Mouse (Mus musculus) intestine, embryonic 14.5 days (tissue): Measurements from ENCODE around the gene Plekhg3. TPM values are rescaled to one million over a fixed set of nuclear protein-coding genes. Genes with fewer than 3 reads are reported as not detected.

ENCODE experiments used
- ATAC-seq: fragments of 200-750 bp; cut with Nextera tagmentation; replicated peaks from 2 replicates; pipeline ENCODE4 v1.8.0; 2017; ENCODE audit warnings: low read depth, moderate number of reproducible peaks, moderate TSS enrichment, moderate library complexity; ENCODE audit not compliant: low FRiP score, low TSS enrichment
- DNase-seq: peaks from one replicate; pipeline ENCODE4 v3.0.0-alpha.2; 2018; ENCODE audit warnings: low spot score
- H3K27ac ChIP-seq: fragments of 300-500 bp; sonication (generic); 2 replicates; pipeline ENCODE4 v1.5.1; 2014; ENCODE audit warnings: low read depth, mild to moderate bottlenecking, control low read depth
- H3K27me3 ChIP-seq: fragments of 300-500 bp; sonication (generic); replicated peaks from 2 replicates; pipeline ENCODE4 v1.6.1; 2014; ENCODE audit warnings: low read length, control low read depth; ENCODE audit not compliant: control insufficient read depth, insufficient read depth
- H3K36me3 ChIP-seq: fragments of 300-500 bp; sonication (generic); 2 replicates; pipeline ENCODE4 v1.6.1; 2014; ENCODE audit warnings: low read length, control low read depth; ENCODE audit not compliant: control insufficient read depth, insufficient read depth
- H3K4me1 ChIP-seq: fragments of 300-500 bp; sonication (generic); replicated peaks from 2 replicates; pipeline ENCODE4 v1.6.1; 2014; ENCODE audit warnings: low read length, control low read depth, mixed read lengths; ENCODE audit not compliant: control insufficient read depth, insufficient read depth
- H3K4me2 ChIP-seq: fragments of 300-500 bp; sonication (generic); 2 replicates; pipeline ENCODE4 v1.6.1; 2014; ENCODE audit warnings: low read length
- H3K4me3 ChIP-seq: fragments of 300-500 bp; sonication (generic); 2 replicates; pipeline ENCODE4 v1.5.1; 2014; ENCODE audit warnings: low read depth, low read length, control low read depth, mixed read lengths
- H3K9ac ChIP-seq: fragments of 300-500 bp; sonication (generic); 2 replicates; pipeline ENCODE4 v1.6.1; 2014; ENCODE audit warnings: mild to moderate bottlenecking, low read length
- H3K9me3 ChIP-seq: fragments of 300-500 bp; sonication (generic); 2 replicates; pipeline ENCODE4 v1.6.1; 2016; ENCODE audit warnings: low read length, control low read depth; ENCODE audit not compliant: control insufficient read depth
- WGBS: fragments of 180-500 bp; shearing (Covaris S2); extraction: QIAGEN DNeasy Blood & Tissue Kit; methylation state at CpG from one replicate; pipeline ENCODE4 v1.1.7; 2014; 5-methylcytosine and 5-hydroxymethylcytosine counted together
- polyA plus RNA-seq: library from polyadenylated mRNA; unstranded; fragments of >200 nt; fragmentation: Nextera tagmentation; extraction: Ambion mirVana; gene quantifications from 2 replicates; pipeline ENCODE4 v1.2.1, GENCODE M21; 2014

Plekhg3 gene
- polyA plus RNA-seq, 1 experiment from 2014 or later, result 9.5 TPM

DNA sequence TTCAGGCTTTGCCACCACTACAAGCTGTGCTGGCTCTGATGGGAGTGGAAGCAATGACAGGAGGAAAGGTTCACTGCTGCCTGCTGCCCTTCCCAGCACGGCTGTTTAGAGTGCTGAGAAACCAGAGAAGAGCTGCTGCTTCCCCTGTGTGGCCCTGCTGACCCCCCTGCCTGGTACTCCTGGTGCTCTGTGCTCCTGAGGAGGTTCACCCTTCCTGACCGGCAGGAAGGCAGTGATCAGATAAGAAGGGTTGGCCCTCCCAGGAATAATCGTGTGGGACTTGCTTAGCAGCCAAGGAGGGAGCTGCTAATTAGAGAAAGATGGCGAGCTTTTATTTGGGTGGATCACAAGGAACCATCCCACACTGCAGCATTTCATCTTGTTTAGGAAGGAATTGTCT is 15.8 kb upstream of the Plekhg3 start:
- H3K27me3 ChIP-seq, result no peaks in the 10 kb centered on the region
- no peak overlapping the region for H3K4me2 ChIP-seq
- H3K27ac ChIP-seq, result no peak overlapping the region
- H3K9ac ChIP-seq, result no peak overlapping the region
- H3K36me3 ChIP-seq, result no peaks in the 10 kb centered on the region
- H3K4me1 ChIP-seq, result no peaks in the 10 kb centered on the region
- H3K9me3 ChIP-seq, result no peaks in the 10 kb centered on the region
- WGBS, result 23% methylated on average over 4 of the region's 4 CpGs
- ATAC-seq, result no peak
- DNase-seq, result no peak
- H3K4me3 ChIP-seq, result no peak overlapping the region

DNA sequence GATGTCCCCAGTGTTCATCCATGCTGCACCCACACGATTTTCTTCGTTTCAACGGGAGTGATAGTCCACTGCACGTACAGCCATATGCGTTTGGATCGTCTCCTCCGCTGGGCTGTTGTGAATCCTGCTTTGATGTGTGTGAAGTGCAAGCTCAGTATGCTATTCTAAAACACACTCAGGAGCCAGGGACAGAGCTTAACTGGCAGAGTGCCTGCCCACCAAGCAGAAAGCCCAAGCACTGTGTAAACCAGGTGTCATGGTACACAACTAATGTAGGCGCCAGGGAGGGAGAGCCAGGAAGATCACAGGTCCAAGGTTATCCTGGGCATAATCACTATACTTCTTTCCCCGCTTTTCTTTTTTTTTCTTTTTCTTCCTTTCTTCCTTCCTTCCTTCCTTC is 12.7 kb upstream of the Plekhg3 start:
- no peaks in the 10 kb centered on the region for H3K9me3 ChIP-seq
- no peak for DNase-seq
- no peak overlapping the region for H3K4me2 ChIP-seq
- H3K36me3 ChIP-seq, result no peaks in the 10 kb centered on the region
- WGBS, result 86% methylated on average over 9 of the region's 9 CpGs
- no peak overlapping the region for H3K27ac ChIP-seq
- no peaks in the 10 kb centered on the region for H3K27me3 ChIP-seq
- ATAC-seq, result no peak
- H3K4me3 ChIP-seq, result no peak overlapping the region
- H3K9ac ChIP-seq, result no peak overlapping the region
- H3K4me1 ChIP-seq, result no peaks in the 10 kb centered on the region

DNA sequence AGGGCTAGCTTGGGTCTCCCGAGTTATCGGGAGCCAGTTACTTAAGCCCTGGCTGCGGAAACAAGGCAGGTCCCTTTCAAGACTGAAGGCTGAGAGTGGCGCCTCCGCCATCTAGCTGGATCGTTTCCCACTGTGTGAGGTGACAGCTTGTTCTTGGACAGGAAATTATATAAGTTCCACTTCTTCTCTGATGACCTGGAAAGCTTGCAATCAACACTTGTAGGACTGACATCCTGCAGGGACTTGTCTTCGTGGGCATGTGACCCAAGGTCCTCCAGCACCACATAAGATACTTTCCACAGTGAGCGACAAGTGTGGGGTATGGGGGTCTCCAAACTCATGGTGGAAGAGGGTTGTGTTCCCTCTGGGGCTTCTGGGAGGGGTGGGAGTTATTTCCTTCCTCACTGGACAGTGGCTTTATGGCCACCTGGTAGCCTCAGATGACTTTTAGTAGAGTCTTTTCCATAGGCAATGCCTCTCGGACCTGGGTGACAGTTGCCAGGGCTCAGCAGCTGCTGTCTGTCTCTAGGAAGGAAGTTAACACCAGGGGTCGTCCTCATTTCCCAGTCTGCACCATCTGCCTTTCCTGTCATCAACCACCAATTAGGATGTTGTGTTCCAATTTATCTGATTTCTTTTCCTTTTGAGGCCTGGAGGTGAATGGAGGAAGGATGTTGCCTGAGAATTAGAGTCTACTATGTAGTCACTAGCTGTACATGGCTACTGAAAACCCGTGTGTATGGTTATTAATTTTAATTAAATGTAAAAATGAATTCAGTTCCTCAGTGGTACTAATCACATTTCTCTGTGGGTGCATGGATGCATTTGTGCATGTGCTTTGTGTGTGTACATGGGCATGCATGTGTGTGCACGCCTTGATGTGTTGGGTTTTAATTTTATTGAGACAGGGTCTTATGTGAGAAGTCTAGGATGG is 11.5 kb upstream of the Plekhg3 start:
- Histone ChIP-seq H3K4me3 (no peak overlapping the region), H3K9ac (no peak overlapping the region), H3K27me3 (no peaks in the 10 kb centered on the region), H3K4me1 (no peaks in the 10 kb centered on the region), H3K9me3 (no peaks in the 10 kb centered on the region), H3K36me3 (no peaks in the 10 kb centered on the region), H3K27ac (no peak overlapping the region), H3K4me2 (no peak overlapping the region)
- ATAC-seq (no peak), DNase-seq (no peak)
- WGBS, result 79% methylated on average over 12 of the region's 12 CpGs

DNA sequence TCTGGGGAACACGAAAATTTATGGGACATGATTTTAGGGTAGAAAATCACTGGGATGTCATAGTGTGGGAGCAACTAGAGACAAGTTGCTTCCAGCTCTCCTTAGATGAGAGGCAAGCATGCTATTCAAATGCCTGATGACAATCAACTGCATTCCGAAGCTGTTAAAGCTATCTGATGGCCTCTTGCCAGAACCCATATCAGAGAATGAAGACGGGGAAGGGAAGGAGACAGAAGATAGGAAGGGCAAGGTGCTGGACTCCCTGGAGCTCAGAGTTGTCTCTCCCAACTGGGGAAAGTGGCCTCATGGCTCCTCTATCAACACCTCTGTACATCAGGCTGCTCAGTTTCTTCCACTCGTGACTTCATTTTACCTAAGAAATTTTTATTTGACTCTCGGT is 7.0 kb upstream of the Plekhg3 start:
- Histone ChIP-seq H3K4me3 (no peak overlapping the region), H3K4me1 (0 out of 2 replicates have a peak, but pooled peaks cover 6% of the 10 kb centered on the region), H3K9ac (no peak overlapping the region), H3K36me3 (no peaks in the 10 kb centered on the region), H3K4me2 (no peak overlapping the region), H3K27me3 (no peaks in the 10 kb centered on the region), H3K27ac (no peak overlapping the region), H3K9me3 (no peaks in the 10 kb centered on the region)
- DNase-seq (no peak), ATAC-seq (no peak)
- 72% methylated on average over 5 of the region's 5 CpGs for WGBS

DNA sequence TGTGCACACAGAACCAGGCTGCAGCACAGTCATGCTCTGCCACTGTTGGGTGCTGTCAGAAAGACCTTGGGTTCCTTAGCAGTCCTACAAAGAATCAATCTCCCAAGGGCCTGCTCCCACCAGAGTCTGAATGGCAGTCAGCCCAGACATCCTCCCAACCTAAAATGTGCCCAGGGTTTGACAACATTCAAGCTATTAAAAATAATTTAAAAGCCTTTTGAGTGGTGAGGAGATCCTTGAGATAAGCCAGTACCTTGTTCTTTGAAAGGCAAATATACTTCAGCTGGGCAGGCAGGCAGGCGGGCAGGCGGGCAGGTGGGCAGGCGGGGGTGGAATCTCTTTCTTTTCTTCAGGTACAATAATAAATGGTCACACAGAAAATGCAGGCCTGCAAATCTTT is 5.8 kb upstream of the Plekhg3 start:
- DNase-seq (no peak), ATAC-seq (no peak)
- H3K4me1 ChIP-seq, result 0 out of 2 replicates have a peak, but pooled peaks cover 6% of the 10 kb centered on the region

DNA sequence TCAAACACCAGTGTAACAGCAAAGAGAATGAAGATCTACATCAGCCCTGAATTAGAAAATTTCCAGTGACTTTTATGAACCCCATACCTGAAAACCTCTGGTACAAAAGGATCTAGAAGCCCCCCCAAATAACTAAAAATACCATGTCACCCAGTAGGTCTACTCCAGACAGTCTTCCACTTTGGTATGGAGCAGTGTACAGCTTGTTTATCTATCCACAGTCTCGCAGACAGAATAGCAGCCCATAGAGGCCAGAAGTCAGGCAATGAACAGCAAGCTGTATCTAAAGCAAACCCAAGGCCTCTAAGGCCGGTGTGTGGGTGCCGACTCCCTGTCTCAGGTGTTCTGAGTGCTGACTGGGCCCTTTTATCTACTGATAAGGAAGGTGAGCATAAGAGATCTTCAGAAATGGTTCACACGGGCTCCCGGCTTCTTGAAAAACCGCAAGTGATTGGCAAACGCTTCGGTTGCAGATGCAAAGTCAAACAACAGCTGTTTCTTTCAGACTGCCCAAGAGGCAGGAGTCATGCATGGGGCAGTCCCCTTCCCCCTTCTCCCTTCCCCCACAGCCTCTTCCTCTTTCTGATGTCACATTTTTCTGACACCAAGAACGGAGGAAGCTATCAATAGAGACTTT is 3.3 kb upstream of the Plekhg3 start:
- ATAC-seq, result no peak
- no peak overlapping the region for H3K4me3 ChIP-seq
- no peak overlapping the region for H3K4me2 ChIP-seq
- no peak for DNase-seq
- peaks cover 13% of the 10 kb centered on the region for H3K27me3 ChIP-seq
- no peak overlapping the region for H3K9ac ChIP-seq
- H3K27ac ChIP-seq, result 0 out of 2 replicates have a peak overlapping the region, but pooled peaks have one; percentile 16
- no peaks in the 10 kb centered on the region for H3K9me3 ChIP-seq
- H3K4me1 ChIP-seq, result 0 out of 2 replicates have a peak, but pooled peaks cover 7% of the 10 kb centered on the region
- no peaks in the 10 kb centered on the region for H3K36me3 ChIP-seq
- 42% methylated on average over 9 of the region's 9 CpGs for WGBS

More for the DNA sequence above, 5.8 kb upstream of the Plekhg3 start:
- 75% methylated on average over 3 of the region's 3 CpGs for WGBS
- no peak overlapping the region for H3K27ac ChIP-seq
- H3K4me3 ChIP-seq, result no peak overlapping the region
- H3K27me3 ChIP-seq, result no peaks in the 10 kb centered on the region
- no peak overlapping the region for H3K9ac ChIP-seq
- no peaks in the 10 kb centered on the region for H3K36me3 ChIP-seq
- H3K4me2 ChIP-seq, result no peak overlapping the region
- H3K9me3 ChIP-seq, result no peaks in the 10 kb centered on the region

DNA sequence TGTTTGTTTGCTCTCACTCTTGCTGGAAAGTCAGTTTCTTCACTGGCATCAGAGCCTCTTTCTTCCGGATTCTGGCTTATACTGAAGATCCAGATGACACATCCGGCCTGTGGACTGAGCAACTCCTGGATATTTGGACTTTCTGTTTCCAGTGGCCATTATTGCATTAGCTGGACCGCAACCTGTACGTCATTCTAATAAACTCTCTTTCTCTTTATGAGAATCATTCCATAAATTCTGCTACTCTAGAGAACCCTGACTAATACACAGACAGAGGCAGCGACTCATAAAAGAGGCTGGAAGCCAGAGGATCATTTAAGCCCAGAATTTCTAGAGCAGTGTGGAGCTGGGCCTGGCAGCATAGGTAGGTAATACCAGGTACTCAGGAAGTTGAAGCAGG is 1.9 kb upstream of the Plekhg3 start:
- 0 out of 2 replicates have a peak, but pooled peaks cover 8% of the 10 kb centered on the region for H3K4me1 ChIP-seq
- WGBS, result 84% methylated on average over 5 of the region's 5 CpGs
- H3K4me3 ChIP-seq, result no peak overlapping the region
- H3K4me2 ChIP-seq, result no peak overlapping the region
- H3K27ac ChIP-seq, result no peak overlapping the region
- no peaks in the 10 kb centered on the region for H3K36me3 ChIP-seq
- H3K27me3 ChIP-seq, result peaks cover 16% of the 10 kb centered on the region
- DNase-seq (no peak), ATAC-seq (no peak)
- no peak overlapping the region for H3K9ac ChIP-seq
- H3K9me3 ChIP-seq, result no peaks in the 10 kb centered on the region

DNA sequence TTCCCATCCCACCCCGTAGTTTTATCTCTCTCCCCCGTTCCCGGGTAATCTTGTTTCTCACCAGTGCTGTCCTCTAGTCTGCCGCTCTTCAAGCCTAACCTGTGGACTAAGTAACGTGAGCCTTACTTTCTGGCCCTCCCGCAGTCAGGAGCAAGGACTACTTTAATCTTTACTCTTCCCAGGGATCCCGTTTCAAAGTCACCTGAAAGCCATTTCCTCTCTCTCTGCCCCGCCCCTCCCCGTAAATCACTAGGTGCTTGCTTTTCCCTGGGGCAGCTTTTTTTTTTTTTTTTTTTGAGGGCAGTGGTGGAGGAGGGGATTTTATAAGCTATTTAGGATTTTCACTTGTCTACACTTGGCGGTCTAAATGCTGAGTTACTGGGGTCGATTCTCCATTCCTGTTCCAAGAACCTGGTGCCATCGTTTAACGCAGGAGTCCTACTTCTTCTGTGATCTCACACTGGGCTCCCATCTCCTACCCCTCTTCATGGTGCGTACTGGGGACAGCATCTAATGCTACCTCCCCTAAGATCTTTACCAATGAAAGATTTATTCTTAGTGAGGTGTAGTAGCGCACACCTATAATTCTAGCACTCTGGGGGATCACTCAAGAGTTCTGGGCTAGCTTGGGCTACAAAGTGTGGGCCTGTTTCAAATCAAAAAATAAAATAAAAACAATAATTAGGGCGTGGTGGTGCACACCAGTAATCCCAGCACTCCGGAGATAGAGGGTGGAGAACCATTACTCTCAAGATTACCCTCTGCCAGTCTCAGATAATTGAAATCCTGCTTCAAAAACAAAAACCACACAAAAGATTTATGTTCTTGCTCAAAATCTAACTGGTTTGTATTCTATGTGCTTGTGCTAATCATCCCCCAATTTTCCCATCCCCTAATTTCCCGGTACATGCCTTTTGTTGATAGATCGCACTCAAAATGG is 1.6 kb downstream of the Plekhg3 start:
- Histone ChIP-seq H3K4me1 (peaks cover 29% of the 10 kb centered on the region; the same call in 1 of the 2 replicates), H3K27me3 (peaks cover 16% of the 10 kb centered on the region), H3K4me3 (peak overlapping the region; percentile 83), H3K4me2 (peak overlapping the region; percentile 98), H3K9me3 (no peaks in the 10 kb centered on the region), H3K36me3 (no peaks in the 10 kb centered on the region), H3K27ac (peak overlapping the region; percentile 87), H3K9ac (peak overlapping the region; percentile 79)
- 3% methylated on average over 19 of the region's 19 CpGs for WGBS
- DNase-seq (peak; percentile 68), ATAC-seq (no peak)
